Mouse (Mus musculus): ENCODE measurements around the gene Tmem30b.

- TF ChIP-seq CTCF (IDR thresholded peaks at IDR 0.05; ENCODE audit: borderline replicate concordance, insufficient read depth, low read length) = no peak
- no peak for TF ChIP-seq POLR2A (IDR thresholded peaks at IDR 0.05; ENCODE audit: low read depth, low read length)
These were observed 52.2 kb downstream of the Tmem30b start for GRCm38 (mm10) chr12:73493929-73494530.
